ENCODE assay signal across 29 mouse cellular contexts in the genomic region with DNA sequence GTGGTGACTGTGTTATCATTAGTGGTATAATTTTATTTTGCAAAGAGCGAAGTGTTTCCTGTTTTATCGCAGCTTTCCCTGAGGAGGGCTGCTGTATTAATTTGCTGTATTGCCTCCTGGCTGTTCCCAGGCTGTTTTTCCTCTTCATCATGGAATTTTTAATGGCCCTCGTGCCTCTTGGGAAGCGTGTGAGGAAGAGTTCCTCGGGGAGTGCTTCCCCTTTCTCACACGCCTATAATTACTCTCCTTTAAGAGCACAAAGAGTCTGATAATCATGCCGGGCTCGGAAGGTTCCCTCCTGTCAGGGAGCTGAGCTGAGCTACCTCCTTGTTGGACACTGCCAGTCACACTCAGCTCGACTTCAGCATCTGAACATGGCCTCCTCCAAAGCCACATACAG. TPM values are rescaled to one million over a fixed set of nuclear protein-coding genes. Genes with fewer than 3 reads are reported as not detected.
DNase-seq lines count a peak whose midpoint lies in the region; ATAC-seq lines count a peak whose summit lies in the region.
"Had no signal": no experiment of that assay in that cellular context is flagged by ENCODE, and none has a peak within 500 bp of the region (broad histone marks: within the 10 kb centered on the region; RNA-seq: fewer than 3 reads in every experiment).

No protein-coding gene starts in this region.

- H3K4me1 ChIP-seq in midbrain, embryonic 13.5 days (replicated peaks): peaks cover 34% of the 10 kb centered on the region
- H3K4me1 ChIP-seq in midbrain, embryonic 10.5 days: peaks cover 17% of the 10 kb centered on the region
- H3K4me1 ChIP-seq in hindbrain, embryonic 16.5 days (ENCODE audit: control insufficient read depth, insufficient read depth, low read depth, low read length): 0 out of 2 replicates have a peak, but pooled peaks cover 3% of the 10 kb centered on the region
- peaks cover 9% of the 10 kb centered on the region; the same call in 1 of the 2 replicates for H3K4me1 ChIP-seq in neural tube, embryonic 14.5 days (ENCODE audit: control insufficient read depth, insufficient read depth, low read length)
- H3K4me1 ChIP-seq: embryonic facial prominence, embryonic 12.5 days; liver, embryonic 12.5 days; stomach, embryonic 15.5 days had no signal

- H3K4me2 ChIP-seq in midbrain, embryonic 13.5 days (replicated peaks): no peak overlapping the region
- H3K4me2 ChIP-seq in hindbrain, embryonic 16.5 days (ENCODE audit: low read length): no peak overlapping the region
- no peak overlapping the region for H3K4me2 ChIP-seq in neural tube, embryonic 14.5 days (ENCODE audit: low read depth, low read length)
- H3K4me2 ChIP-seq: embryonic facial prominence, embryonic 12.5 days; heart, embryonic 13.5 days; hindbrain, embryonic 15.5 days; intestine, embryonic 15.5 days; liver, embryonic 12.5 days; stomach, embryonic 15.5 days had no signal

- 49% methylated on average over 9 of the region's 9 CpGs for WGBS in midbrain, embryonic 13.5 days
- 95% methylated on average over 9 of the region's 9 CpGs for WGBS in midbrain, embryonic 10.5 days
- 48% methylated on average over 9 of the region's 9 CpGs for WGBS in hindbrain, embryonic 16.5 days
- 28% methylated on average over 9 of the region's 9 CpGs for WGBS in neural tube, embryonic 14.5 days

- ATAC-seq in midbrain, embryonic 13.5 days: 0 out of 2 replicates have a peak, but pooled peaks have one; percentile 24
- ATAC-seq in hindbrain, embryonic 16.5 days: peak; percentile 37; the same call in 1 of the 2 replicates
- ATAC-seq in neural tube, embryonic 14.5 days (ENCODE audit: low read depth): peak; percentile 38
- ATAC-seq: activated CD4-positive, CD25-positive, alpha-beta regulatory T cell, adult 4 months; intestine, embryonic 15.5 days; liver, embryonic 12.5 days; liver, postnatal 0 days had no signal

- no peaks in the 10 kb centered on the region for H3K9me3 ChIP-seq in midbrain, embryonic 13.5 days
- no peaks in the 10 kb centered on the region for H3K9me3 ChIP-seq in midbrain, embryonic 10.5 days (replicated peaks)
- no peaks in the 10 kb centered on the region for H3K9me3 ChIP-seq in hindbrain, embryonic 16.5 days (ENCODE audit: control insufficient read depth, low read length)
- H3K9me3 ChIP-seq in neural tube, embryonic 14.5 days (ENCODE audit: control insufficient read depth, low read length): no peaks in the 10 kb centered on the region
- H3K9me3 ChIP-seq: embryonic facial prominence, embryonic 12.5 days; heart, embryonic 13.5 days; hindbrain, embryonic 15.5 days; intestine, embryonic 15.5 days; liver, embryonic 12.5 days; stomach, embryonic 15.5 days had no signal

- no peak overlapping the region for H3K9ac ChIP-seq in midbrain, embryonic 13.5 days (replicated peaks)
- H3K9ac ChIP-seq in hindbrain, embryonic 16.5 days (ENCODE audit: low read depth, low read length): no peak overlapping the region
- H3K9ac ChIP-seq in neural tube, embryonic 14.5 days (replicated peaks; ENCODE audit: low read depth, low read length): no peak overlapping the region
- H3K9ac ChIP-seq: embryonic facial prominence, embryonic 12.5 days; heart, embryonic 13.5 days; hindbrain, embryonic 15.5 days; intestine, embryonic 15.5 days; liver, embryonic 12.5 days; liver, postnatal 0 days; stomach, embryonic 15.5 days had no signal

- peaks cover 60% of the 10 kb centered on the region for H3K36me3 ChIP-seq in midbrain, embryonic 13.5 days
- peaks cover 80% of the 10 kb centered on the region for H3K36me3 ChIP-seq in midbrain, embryonic 10.5 days
- H3K36me3 ChIP-seq in hindbrain, embryonic 16.5 days (ENCODE audit: control insufficient read depth, insufficient read depth, low read length): peaks cover 9% of the 10 kb centered on the region; the same call in 1 of the 2 replicates
- peaks cover 9% of the 10 kb centered on the region; the same call in 1 of the 2 replicates for H3K36me3 ChIP-seq in neural tube, embryonic 14.5 days (ENCODE audit: control insufficient read depth, insufficient read depth, low read length)

- peak overlapping the region; percentile 53; the same call in 1 of the 2 replicates for H3K27ac ChIP-seq in midbrain, embryonic 13.5 days
- H3K27ac ChIP-seq in midbrain, embryonic 10.5 days (replicated peaks): no peak overlapping the region
- no peak overlapping the region for H3K27ac ChIP-seq in hindbrain, embryonic 16.5 days (ENCODE audit: low read depth, low read length)
- 0 out of 2 replicates have a peak overlapping the region, but pooled peaks have one; percentile 24 for H3K27ac ChIP-seq in neural tube, embryonic 14.5 days (ENCODE audit: low read depth, low read length)
- H3K27ac ChIP-seq: embryonic facial prominence, embryonic 12.5 days; gastrocnemius, adult 2 months; heart, embryonic 13.5 days; intestine, embryonic 15.5 days; kidney, postnatal 0 days; liver, embryonic 12.5 days; stomach, embryonic 15.5 days had no signal

- no peak overlapping the region for H3K4me3 ChIP-seq in midbrain, embryonic 13.5 days (replicated peaks)
- H3K4me3 ChIP-seq in midbrain, embryonic 10.5 days: no peak overlapping the region
- H3K4me3 ChIP-seq in hindbrain, embryonic 16.5 days (ENCODE audit: low read length): no peak overlapping the region
- H3K4me3 ChIP-seq in neural tube, embryonic 14.5 days (ENCODE audit: low read depth, low read length): no peak overlapping the region
- H3K4me3 ChIP-seq: embryonic facial prominence, embryonic 12.5 days; gastrocnemius, adult 2 months; heart, embryonic 13.5 days; hindbrain, embryonic 15.5 days; intestine, embryonic 15.5 days; liver, embryonic 12.5 days; stomach, embryonic 15.5 days had no signal

- no peaks in the 10 kb centered on the region for H3K27me3 ChIP-seq in midbrain, embryonic 13.5 days
- H3K27me3 ChIP-seq in midbrain, embryonic 10.5 days (ENCODE audit: low read depth, poor library complexity, severe bottlenecking): no peaks in the 10 kb centered on the region
- H3K27me3 ChIP-seq in hindbrain, embryonic 16.5 days (replicated peaks; ENCODE audit: control insufficient read depth, insufficient read depth, low read length): no peaks in the 10 kb centered on the region
- H3K27me3 ChIP-seq in neural tube, embryonic 14.5 days (ENCODE audit: control insufficient read depth, insufficient read depth, low read length): no peaks in the 10 kb centered on the region
- H3K27me3 ChIP-seq: embryonic facial prominence, embryonic 12.5 days; heart, embryonic 13.5 days; hindbrain, embryonic 15.5 days; intestine, embryonic 15.5 days; liver, embryonic 12.5 days; stomach, embryonic 15.5 days had no signal

- DNase-seq in heart, adult 11 months: peak; percentile 39
- DNase-seq in heart, adult 18-20 months: no peak
- no peak for DNase-seq in midbrain, embryonic 10.5 days (ENCODE audit: low spot score)
- no peak for DNase-seq in kidney, adult 9 months
- DNase-seq in heart, postnatal 4 days: no peak
- DNase-seq: adrenal gland, adult 2 months; adrenal gland, postnatal 36 days; B cell, adult 2 months; cerebellum, adult 11 months; cerebellum, adult 9-10 months; cerebellum, postnatal 36 days; gastrocnemius, adult 2 months; gastrocnemius, postnatal 36 days; heart, postnatal 10 days; layer of hippocampus, postnatal 36 days; left cerebral cortex, postnatal 4 days; liver, postnatal 0 days; lung, postnatal 36 days had no signal

RNA-seq across cellular contexts. Expression of gene Gpatch2l, which starts 30.0 kb away (rescaled TPM):
- 10 to 100 TPM; 11.8 to 13.3 TPM for total RNA-seq in heart, adult 18-20 months (2021)
- polyA plus RNA-seq in midbrain, embryonic 13.5 days (2015; fragmentation: Nextera tagmentation; extraction: Ambion mirVana): 26.7 and 27.2 TPM in 2 replicates
- polyA plus RNA-seq in midbrain, embryonic 10.5 days (2016; fragmentation: Nextera tagmentation; extraction: Ambion mirVana): 18.2 and 20.1 TPM in 2 replicates
- 24.4 and 30.5 TPM in 2 replicates for polyA plus RNA-seq in hindbrain, embryonic 16.5 days (2015; fragmentation: Nextera tagmentation; extraction: Ambion mirVana)
- 25.9 and 29.1 TPM in 2 replicates for polyA plus RNA-seq in neural tube, embryonic 14.5 days (2014; fragmentation: Nextera tagmentation; extraction: Ambion mirVana)
- total RNA-seq in heart, postnatal 4 days (2021): 10 to 100 TPM; 17.9 to 18.3 TPM

Comparison
In these comparisons a context has a peak if more than half of its experiments do, and no peak if none do; other contexts are left out.
1. H3K27ac ChIP-seq: peak in midbrain, embryonic 13.5 days (single experiment) and neural tube, embryonic 14.5 days (single experiment); none in midbrain, embryonic 10.5 days (single experiment) and hindbrain, embryonic 16.5 days (single experiment).
2. Peak in every context shown above with its lines, with median percentiles within 50 percentile points of each other: ATAC-seq.